In genomic region chr5:53211241-53211640, GRCm38 (mm10) we compare ENCODE assay signal across 15 mouse cellular contexts. TPM values are rescaled to one million over a fixed set of nuclear protein-coding genes. Genes with fewer than 3 reads are reported as not detected.
A peak's percentile ranks its signal among the peaks of the same experiment; 100 is the strongest.
DNase-seq lines count a peak whose midpoint lies in the region; ATAC-seq and TF ChIP-seq lines count a peak whose summit lies in the region.
"Had no signal": no experiment of that assay in that cellular context is flagged by ENCODE, and none has a peak within 500 bp of the region (broad histone marks: within the 10 kb centered on the region; RNA-seq: fewer than 3 reads in every experiment).

No protein-coding gene starts in this region.

- 51% methylated on average over 6 of the region's 6 CpGs for WGBS in hindbrain, embryonic 15.5 days
- WGBS in small intestine, adult 2 months, result 65% methylated on average over 6 of the region's 6 CpGs

- no peak for ATAC-seq in hindbrain, embryonic 15.5 days (ENCODE audit: low FRiP score, low read depth)
- ATAC-seq: activated CD4-positive, CD25-positive, alpha-beta regulatory T cell, adult 4 months had no signal

- H3K27me3 ChIP-seq in hindbrain, embryonic 15.5 days, result no peaks in the 10 kb centered on the region
- H3K27me3 ChIP-seq in small intestine, adult 2 months (ENCODE audit: control insufficient read depth, insufficient read depth, low read length), result 0 out of 2 replicates have a peak, but pooled peaks cover 6% of the 10 kb centered on the region

- H3K27ac ChIP-seq in gastrocnemius, adult 2 months, result peak overlapping the region; percentile 80
- H3K27ac ChIP-seq in hindbrain, embryonic 15.5 days (replicated peaks), result no peak overlapping the region
- H3K27ac ChIP-seq in small intestine, adult 2 months (ENCODE audit: insufficient read depth, low read depth, low read length), result no peak overlapping the region
- H3K27ac ChIP-seq: limb, embryonic 15.5 days had no signal

- H3K9me3 ChIP-seq in hindbrain, embryonic 15.5 days, result no peaks in the 10 kb centered on the region
- H3K9me3 ChIP-seq: limb, embryonic 15.5 days had no signal

- H3K4me3 ChIP-seq in gastrocnemius, adult 2 months, result peak overlapping the region; percentile 19; the same call in 1 of the 2 replicates
- H3K4me3 ChIP-seq in hindbrain, embryonic 15.5 days, result no peak overlapping the region
- 0 out of 2 replicates have a peak overlapping the region, but pooled peaks have one; percentile 3 for H3K4me3 ChIP-seq in small intestine, adult 2 months (ENCODE audit: low read depth, low read length)
- H3K4me3 ChIP-seq: limb, embryonic 15.5 days had no signal

- no peak for TF ChIP-seq POLR2A in small intestine, adult 2 months (IDR thresholded peaks at IDR 0.05; ENCODE audit: low read depth, low read length)

- intact Hi-C loops in gastrocnemius, adult 2 months (cut with DNase I), result no loop called here

- H3K4me1 ChIP-seq in hindbrain, embryonic 15.5 days (replicated peaks), result peaks cover 38% of the 10 kb centered on the region
- peaks cover 10% of the 10 kb centered on the region; the same call in 1 of the 2 replicates for H3K4me1 ChIP-seq in small intestine, adult 2 months (ENCODE audit: control insufficient read depth, insufficient read depth, insufficient read length, low read length)

- H3K9ac ChIP-seq in hindbrain, embryonic 15.5 days, result no peak overlapping the region
- H3K9ac ChIP-seq: limb, embryonic 15.5 days; lung, embryonic 14.5 days had no signal

- no peaks in the 10 kb centered on the region for H3K36me3 ChIP-seq in hindbrain, embryonic 15.5 days
- H3K36me3 ChIP-seq in small intestine, adult 2 months (ENCODE audit: control insufficient read depth, insufficient read depth, low read length), result no peaks in the 10 kb centered on the region; the same call in 1 of the 2 replicates
- H3K36me3 ChIP-seq: limb, embryonic 15.5 days had no signal

- H3K4me2 ChIP-seq in hindbrain, embryonic 15.5 days, result peak overlapping the region; percentile 96
- H3K4me2 ChIP-seq: limb, embryonic 15.5 days had no signal

- DNase-seq in gastrocnemius, adult 2 months, result no peak
- DNase-seq in gastrocnemius, postnatal 10 days, result no peak
- DNase-seq in right cerebral cortex, adult 18-20 months, result peak; percentile 34
- no peak for DNase-seq in right cerebral cortex, adult 2 months (ENCODE audit: low spot score in 2 of 2)
- no peak for DNase-seq in gastrocnemius, adult 8-10 months (ENCODE audit: low spot score in 2 of 2)
- no peak for DNase-seq in urinary bladder, postnatal 36 days (ENCODE audit: low spot score in 2 of 2)
- DNase-seq: kidney, adult 11 months; lung, embryonic 14.5 days; thymus, postnatal 4 days had no signal

- no peak for TF ChIP-seq CTCF in gastrocnemius, adult 2 months (IDR thresholded peaks at IDR 0.05)
- TF ChIP-seq CTCF in small intestine, adult 2 months (IDR thresholded peaks at IDR 0.05; ENCODE audit: extremely low read depth, insufficient read length, insufficient replicate concordance, low read depth, low read length), result no peak

RNA-seq across cellular contexts. Expression of gene Sel1l3, which starts 2.5 kb away (rescaled TPM):
- 10 to 100 TPM; 59.8 to 69.4 TPM for total RNA-seq in gastrocnemius, adult 2 months (2021)
- 10 to 100 TPM; 92.0 to 94.9 TPM for total RNA-seq in gastrocnemius, postnatal 10 days (2021)
- polyA plus RNA-seq in hindbrain, embryonic 15.5 days (2015; fragmentation: Nextera tagmentation; extraction: Ambion mirVana), result 6.3 and 6.9 TPM in 2 replicates
- polyA plus RNA-seq in small intestine, adult 2 months (2012; rRNA removed), result 15.0 and 35.1 TPM in 2 replicates
- total RNA-seq in gastrocnemius, adult 8-10 months (2022), result 10 to 100 TPM; 41.5 to 51.2 (median 49.4) TPM
- total RNA-seq: MEL had no signal
- polyA plus RNA-seq: activated CD4-positive, CD25-positive, alpha-beta regulatory T cell, adult 4 months; C2C12 had no signal

RNA-seq across cellular contexts. Expression of gene Smim20, which starts 55.6 kb away (rescaled TPM):
- total RNA-seq in gastrocnemius, adult 2 months (2021), result 10 to 100 TPM; 55.5 to 67.5 TPM
- total RNA-seq in gastrocnemius, postnatal 10 days (2021), result 100 to 1,000 TPM in 1 of 2 experiments, 10 to 100 TPM in 1; 94.9 to 103 TPM
- polyA plus RNA-seq in hindbrain, embryonic 15.5 days (2015; fragmentation: Nextera tagmentation; extraction: Ambion mirVana), result 72.9 and 79.5 TPM in 2 replicates
- 26.3 and 45.9 TPM in 2 replicates for polyA plus RNA-seq in small intestine, adult 2 months (2012; rRNA removed)
- 10 to 100 TPM; 55.1 to 62.3 (median 58.3) TPM for total RNA-seq in gastrocnemius, adult 8-10 months (2022)
